Mouse (Mus musculus) kidney, embryonic 16.5 days (tissue): Measurements from ENCODE around the gene Gstm1. TPM values are rescaled to one million over a fixed set of nuclear protein-coding genes. Genes with fewer than 3 reads are reported as not detected.
"Not testable (repeated sequence)": the region's sequence is repeated elsewhere in the genome, so short reads cannot be mapped to it uniquely, and the experiment has no call there.

Experiments
- ATAC-seq: fragments of 200-750 bp; cut with Nextera tagmentation; 2 replicates; pipeline ENCODE4 v1.8.0; 2017; ENCODE audit warnings: moderate TSS enrichment; ENCODE audit not compliant: low FRiP score, low TSS enrichment
- H3K27ac ChIP-seq: fragments of 300-500 bp; sonication (generic); 2 replicates; pipeline ENCODE4 v1.5.1; 2014; ENCODE audit warnings: low read length
- H3K27me3 ChIP-seq: fragments of 300-500 bp; sonication (generic); 2 replicates; pipeline ENCODE4 v1.6.1; 2014; ENCODE audit warnings: low read length, control low read depth, mixed read lengths; ENCODE audit not compliant: insufficient read depth
- H3K36me3 ChIP-seq: fragments of 300-500 bp; sonication (generic); 2 replicates; pipeline ENCODE4 v1.6.1; 2014; ENCODE audit warnings: low read length, control low read depth, mixed read lengths; ENCODE audit not compliant: insufficient read depth
- H3K4me1 ChIP-seq: fragments of 300-500 bp; sonication (generic); 2 replicates; pipeline ENCODE4 v1.6.1; 2014; ENCODE audit warnings: low read length, control low read depth, mixed read lengths; ENCODE audit not compliant: insufficient read depth
- H3K4me2 ChIP-seq: fragments of 300-500 bp; sonication (generic); replicated peaks from 2 replicates; pipeline ENCODE4 v1.6.1; 2014; ENCODE audit warnings: low read depth, low read length
- H3K4me3 ChIP-seq: fragments of 300-500 bp; sonication (generic); 2 replicates; pipeline ENCODE4 v1.5.1; 2014; ENCODE audit warnings: mild to moderate bottlenecking, low read length
- H3K9ac ChIP-seq: fragments of 300-500 bp; sonication (generic); replicated peaks from 2 replicates; pipeline ENCODE4 v1.6.1; 2014; ENCODE audit warnings: low read length
- H3K9me3 ChIP-seq: fragments of 300-500 bp; sonication (generic); 2 replicates; pipeline ENCODE4 v1.6.1; 2016; ENCODE audit warnings: low read length, control low read depth
- WGBS: fragments of 180-500 bp; shearing (Covaris S2); extraction: QIAGEN DNeasy Blood & Tissue Kit; methylation state at CpG from one replicate; pipeline ENCODE4 v1.1.7; 2014; 5-methylcytosine and 5-hydroxymethylcytosine counted together
- polyA plus RNA-seq: library from polyadenylated mRNA; unstranded; fragments of >200 nt; fragmentation: Nextera tagmentation; extraction: Ambion mirVana; gene quantifications from 2 replicates; pipeline ENCODE4 v1.2.1, GENCODE M21; 2015

Gstm1 gene
- polyA plus RNA-seq, 1 experiment from 2014 or later, result 124 TPM

GRCm38 (mm10) chr3:107974237-107974636, 43.5 kb downstream of the Gstm1 start:
- H3K4me3 ChIP-seq, result no peak overlapping the region
- WGBS, result 92% methylated on average over 1 of the region's 1 CpGs
- H3K9ac ChIP-seq, result no peak overlapping the region
- H3K4me2 ChIP-seq, result no peak overlapping the region
- no peaks in the 10 kb centered on the region for H3K9me3 ChIP-seq
- H3K27me3 ChIP-seq, result no peaks in the 10 kb centered on the region
- no peak for ATAC-seq
- H3K4me1 ChIP-seq, result no peaks in the 10 kb centered on the region
- H3K27ac ChIP-seq, result no peak overlapping the region
- no peaks in the 10 kb centered on the region for H3K36me3 ChIP-seq

- 88% methylated on average over 3 of the region's 3 CpGs for WGBS
- ATAC-seq, result no peak
- H3K9me3 ChIP-seq, result no peaks in the 10 kb centered on the region
- no peaks in the 10 kb centered on the region for H3K36me3 ChIP-seq
- H3K27me3 ChIP-seq, result no peaks in the 10 kb centered on the region
- no peak overlapping the region for H3K4me2 ChIP-seq
- H3K4me3 ChIP-seq, result no peak overlapping the region
- no peaks in the 10 kb centered on the region for H3K4me1 ChIP-seq
- H3K27ac ChIP-seq, result no peak overlapping the region
- H3K9ac ChIP-seq, result no peak overlapping the region
These were observed 45.7 kb downstream of the Gstm1 start for GRCm38 (mm10) chr3:107972070-107972469.

- not testable (repeated sequence) for H3K4me1 ChIP-seq, H3K9ac ChIP-seq, H3K4me3 ChIP-seq, H3K9me3 ChIP-seq, H3K36me3 ChIP-seq, H3K27me3 ChIP-seq, ATAC-seq, H3K27ac ChIP-seq, H3K4me2 ChIP-seq
- 59% methylated on average over 3 of the region's 3 CpGs for WGBS
These were observed 46.7 kb downstream of the Gstm1 start for GRCm38 (mm10) chr3:107971101-107971500.

DNA sequence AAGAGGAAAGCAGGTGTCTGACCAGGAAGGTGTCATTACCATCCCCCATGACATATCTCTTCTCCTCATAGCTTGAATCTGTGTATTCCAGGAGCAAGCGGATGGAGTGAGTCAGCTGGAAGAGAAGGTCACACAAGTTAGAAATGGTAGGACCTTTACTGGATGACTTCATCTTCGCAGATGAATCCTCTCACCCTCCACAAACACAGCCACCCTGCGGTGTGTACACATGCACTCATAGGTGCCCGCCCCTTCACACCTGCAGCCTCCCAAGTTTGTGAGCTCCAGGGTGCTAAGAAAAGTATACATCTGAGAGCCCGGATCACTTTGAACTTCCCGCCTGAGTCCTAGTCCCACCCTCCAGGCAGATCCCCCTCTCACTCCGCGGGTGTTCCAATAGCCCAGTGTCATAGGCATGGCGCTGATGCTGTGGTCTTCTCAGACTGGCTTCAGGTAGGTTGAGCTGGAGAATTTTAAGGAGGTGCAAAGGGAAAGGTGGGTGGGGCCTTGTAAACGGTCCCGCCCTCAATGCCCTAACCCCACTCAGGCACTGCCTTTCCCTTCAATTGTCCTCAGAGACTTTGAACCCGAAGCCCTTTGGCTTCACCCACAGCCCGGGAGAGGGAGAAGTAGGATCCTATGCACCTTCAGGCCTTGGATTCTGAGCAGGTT, 48.9 kb downstream of the Gstm1 start, which contains the start of gene Gstm3:
Gene Gstm3, minus strand, starts transcription at position 560 of the 672 bp plus-strand sequence.
- no peak for ATAC-seq
- H3K27ac ChIP-seq, result no peak within 1 kb of the TSS
- H3K9ac ChIP-seq, result no peak within 1 kb of the TSS
- H3K4me3 ChIP-seq, result no peak within 1 kb of the TSS
- no peaks in the 10 kb centered on the region for H3K9me3 ChIP-seq
- no peaks in the 10 kb centered on the region for H3K27me3 ChIP-seq
- 57% methylated on average over 13 of the region's 13 CpGs for WGBS
- H3K4me1 ChIP-seq, result no peaks in the 10 kb centered on the region
- H3K4me2 ChIP-seq, result no peak within 1 kb of the TSS
- no peaks in the 10 kb centered on the region for H3K36me3 ChIP-seq

- H3K36me3 ChIP-seq, result no peaks in the 10 kb centered on the region
- H3K27ac ChIP-seq, result no peak overlapping the region
- no peak overlapping the region for H3K4me2 ChIP-seq
- ATAC-seq, result no peak
- H3K4me3 ChIP-seq, result no peak overlapping the region
- H3K9ac ChIP-seq, result no peak overlapping the region
- H3K4me1 ChIP-seq, result no peaks in the 10 kb centered on the region
- 94% methylated on average over 5 of the region's 5 CpGs for WGBS
- H3K27me3 ChIP-seq, result no peaks in the 10 kb centered on the region
- no peaks in the 10 kb centered on the region for H3K9me3 ChIP-seq
These were observed 51.1 kb downstream of the Gstm1 start for GRCm38 (mm10) chr3:107966631-107967030.

DNA sequence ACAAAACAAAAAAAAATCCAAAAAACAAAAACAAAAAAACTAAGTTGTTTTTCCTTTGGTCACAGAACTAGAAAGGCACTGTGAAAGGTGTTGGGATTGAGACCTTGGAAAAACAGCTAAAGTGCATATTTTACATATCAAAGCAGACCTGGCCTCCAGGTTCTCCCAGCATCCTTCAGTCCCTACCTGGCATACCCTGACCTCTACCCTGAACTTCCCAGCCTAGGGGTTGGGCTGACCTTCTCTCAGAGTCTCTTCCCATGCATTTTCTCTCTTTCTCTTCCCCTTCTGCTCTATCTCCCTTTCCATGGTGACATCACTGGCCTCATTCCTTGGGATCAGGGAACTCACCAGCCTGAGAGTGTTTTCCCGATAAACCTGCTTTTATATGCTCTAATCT, 52.2 kb downstream of the Gstm1 start:
- 71% methylated on average over 1 of the region's 1 CpGs for WGBS
- Histone ChIP-seq H3K27me3 (no peaks in the 10 kb centered on the region), H3K4me2 (no peak overlapping the region), H3K27ac (no peak overlapping the region), H3K36me3 (no peaks in the 10 kb centered on the region), H3K4me3 (no peak overlapping the region), H3K9ac (no peak overlapping the region), H3K9me3 (no peaks in the 10 kb centered on the region), H3K4me1 (no peaks in the 10 kb centered on the region)
- ATAC-seq, result no peak

DNA sequence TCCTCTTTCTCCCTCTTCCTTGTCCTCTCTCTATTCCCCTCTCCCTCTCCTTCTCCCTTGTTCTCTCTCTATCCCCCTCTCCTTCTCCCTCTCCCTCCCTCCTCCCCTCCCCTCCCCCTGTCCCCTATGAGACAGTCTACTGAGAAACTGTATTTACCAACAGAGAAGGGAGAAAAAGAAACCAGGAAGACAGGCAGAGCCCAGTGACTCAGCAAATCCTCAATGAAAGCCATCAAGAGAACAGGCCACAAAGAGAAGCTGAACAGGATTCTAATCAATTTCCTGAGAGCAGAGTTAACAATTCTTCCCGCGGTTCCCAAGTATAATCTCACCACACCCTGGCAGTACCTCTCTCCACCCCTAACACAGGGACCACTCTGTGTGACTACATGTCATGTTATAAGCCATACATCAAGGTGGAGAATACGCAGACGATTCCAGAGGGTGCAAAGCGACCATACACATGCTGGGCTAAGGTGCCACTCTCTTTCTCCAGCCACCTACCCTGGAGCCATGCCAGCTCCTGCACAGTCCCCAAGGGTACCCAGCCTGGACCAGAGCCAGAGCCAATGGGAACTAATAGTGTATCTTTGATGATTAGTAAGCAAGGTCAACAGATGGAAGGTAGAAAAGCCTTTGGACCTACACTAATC, 53.0 kb downstream of the Gstm1 start:
- H3K27me3 ChIP-seq, result no peaks in the 10 kb centered on the region
- H3K4me3 ChIP-seq, result no peak overlapping the region
- no peaks in the 10 kb centered on the region for H3K4me1 ChIP-seq
- H3K9me3 ChIP-seq, result no peaks in the 10 kb centered on the region
- no peak overlapping the region for H3K9ac ChIP-seq
- ATAC-seq, result no peak
- H3K4me2 ChIP-seq, result no peak overlapping the region
- H3K36me3 ChIP-seq, result no peaks in the 10 kb centered on the region
- 72% methylated on average over 5 of the region's 5 CpGs for WGBS
- no peak overlapping the region for H3K27ac ChIP-seq

DNA sequence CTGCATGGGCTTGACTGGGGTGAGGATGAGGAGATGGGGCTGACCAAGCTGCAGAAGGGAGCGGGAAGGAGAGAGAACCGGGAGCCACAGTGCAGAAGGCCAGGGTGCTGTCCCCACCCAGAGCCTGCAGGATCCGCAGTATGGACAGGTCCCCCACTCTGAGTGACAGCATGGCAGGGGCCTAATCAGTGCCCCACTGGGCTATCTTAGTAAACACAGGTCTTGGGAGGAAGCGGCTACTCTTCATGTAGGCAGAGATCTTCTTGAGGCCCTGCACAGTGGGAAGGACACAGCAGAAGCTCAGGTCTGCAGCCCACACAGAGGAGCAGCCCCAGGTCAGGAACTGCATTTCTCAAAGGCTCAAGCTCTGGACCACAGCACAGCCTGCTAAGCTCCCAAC, 53.7 kb downstream of the Gstm1 start:
- Histone ChIP-seq H3K4me1 (no peaks in the 10 kb centered on the region), H3K9me3 (no peaks in the 10 kb centered on the region), H3K4me3 (no peak overlapping the region), H3K9ac (no peak overlapping the region), H3K4me2 (no peak overlapping the region), H3K36me3 (no peaks in the 10 kb centered on the region), H3K27ac (no peak overlapping the region), H3K27me3 (no peaks in the 10 kb centered on the region)
- no peak for ATAC-seq
- 87% methylated on average over 4 of the region's 4 CpGs for WGBS
